Mouse (Mus musculus) T-helper 1 cell (primary cell): ENCODE measurements at regions not wholly inside any gene's neighbourhood (a gene's known extent, or its start where the extent isn't known, plus 50 kb on each side); places are given as distances from the start of the nearest gene placed in this dataset.

Experiments
- in situ Hi-C: fragments of 300-600 bp; cut with MboI, MseI; formaldehyde crosslinking; loops from one replicate; pipeline ENCODE4 v1.15.1; 2025; ENCODE audit warnings: high pct_unique_total_duplicates

DNA sequence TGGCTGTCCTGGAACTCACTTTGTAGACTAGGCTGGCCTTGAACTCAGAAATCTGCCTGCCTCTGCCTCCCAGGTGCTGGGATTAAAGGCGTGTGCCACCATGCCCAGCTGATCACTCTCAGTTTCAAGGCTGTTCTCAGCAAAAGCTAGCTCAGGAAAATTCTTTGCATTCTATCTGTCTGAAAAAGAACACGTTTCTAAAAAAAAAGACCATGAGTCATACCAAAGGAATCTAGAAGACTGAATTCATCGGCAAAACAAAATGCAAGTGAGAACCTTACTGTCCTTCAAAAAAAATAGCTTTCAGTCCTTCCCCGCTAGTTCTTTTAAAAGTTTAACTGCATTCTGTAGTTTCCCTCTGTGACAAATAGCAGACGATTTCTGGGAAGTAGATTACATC lies 596.3 kb upstream of the Syt1 start:
- in situ Hi-C loops: loop anchor here (10.0 kb wide), 1 partner anchor 1872 kb away; no protein-coding TSS in a partner anchor

DNA sequence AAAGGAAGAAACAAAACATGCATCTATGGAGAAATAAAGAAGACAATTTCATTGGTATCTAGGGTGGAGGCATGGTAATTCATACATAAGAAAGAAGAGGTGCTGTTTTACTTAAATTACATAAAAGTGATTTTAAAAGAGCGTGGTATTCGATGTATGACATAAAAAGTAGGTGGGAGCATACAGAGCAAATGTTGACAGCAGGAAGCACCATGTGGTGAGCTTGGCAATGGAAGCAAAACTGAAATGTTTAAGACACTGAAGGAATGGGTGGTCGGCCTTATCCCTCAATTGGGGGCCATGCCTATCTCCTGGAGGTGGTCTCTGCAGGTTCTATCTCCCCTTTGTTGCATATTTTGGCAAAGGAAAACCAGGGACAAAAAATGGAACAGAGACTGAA lies 592.5 kb upstream of the Syt1 start:
- in situ Hi-C loops: loop anchor here (10.0 kb wide), 1 partner anchor 1868 kb away; no protein-coding TSS in a partner anchor

DNA sequence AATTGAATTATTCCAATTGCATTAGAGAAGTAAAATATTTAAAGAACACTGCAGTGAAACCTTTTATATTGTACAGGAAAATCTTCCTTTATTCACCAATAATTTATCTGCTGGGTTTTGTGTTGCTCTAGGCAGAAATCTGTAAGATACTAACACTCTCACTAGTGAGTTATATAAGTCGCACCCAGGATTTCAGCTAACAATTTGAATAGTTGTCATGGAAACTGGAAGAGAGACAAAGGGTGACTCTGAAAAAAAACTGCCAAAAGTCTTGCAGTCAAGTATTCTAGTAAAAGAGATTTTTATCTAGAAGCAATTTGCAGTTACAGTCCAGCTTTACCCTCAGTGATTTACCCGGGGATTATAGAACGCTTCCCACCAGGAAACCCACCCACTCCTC lies 587.8 kb upstream of the Syt1 start:
- in situ Hi-C loops: no loop called here

DNA sequence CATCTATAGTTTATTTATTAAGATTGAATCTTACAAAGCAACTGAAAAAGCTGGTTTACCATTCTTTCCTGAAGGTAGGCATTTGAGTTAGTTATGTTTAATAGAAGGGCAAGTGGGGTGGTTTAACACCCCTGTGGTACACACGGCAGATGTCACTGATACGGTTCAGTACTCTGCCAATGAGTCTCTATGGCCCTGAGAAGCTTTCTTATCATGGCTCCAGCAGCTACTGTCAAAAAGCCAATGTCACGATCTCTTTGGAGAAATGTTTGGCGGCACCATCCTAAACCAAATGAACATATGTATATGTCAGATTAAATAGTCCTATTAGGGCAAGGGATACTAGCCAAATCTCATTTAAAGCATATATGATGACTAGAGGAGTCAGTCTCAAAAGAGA lies 562.4 kb upstream of the Syt1 start:
- in situ Hi-C loops: loop anchor here (10.0 kb wide), 1 partner anchor 1778 kb away; no protein-coding TSS in a partner anchor

DNA sequence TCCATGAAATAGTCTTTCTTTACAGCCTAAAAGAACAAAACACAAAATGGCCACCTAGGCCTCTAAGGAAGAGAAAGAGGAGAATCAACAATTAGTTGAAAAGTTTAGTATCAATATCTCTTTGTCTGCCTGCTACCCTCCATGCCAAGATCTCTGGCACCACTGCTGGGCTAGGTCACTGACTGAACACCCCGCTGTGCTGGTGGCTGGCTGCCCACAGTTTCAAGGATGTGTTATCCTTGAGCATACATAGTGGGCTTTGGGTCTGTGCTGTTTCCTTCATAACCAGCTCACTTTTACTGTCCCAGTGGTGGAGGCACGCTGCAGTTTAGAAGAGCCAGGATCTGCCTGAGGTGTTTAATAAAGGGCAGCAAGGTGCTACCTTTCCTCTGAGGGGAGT lies 559.0 kb upstream of the Syt1 start:
- in situ Hi-C loops: loop anchor here (10.0 kb wide), 1 partner anchor 1775 kb away; no protein-coding TSS in a partner anchor

DNA sequence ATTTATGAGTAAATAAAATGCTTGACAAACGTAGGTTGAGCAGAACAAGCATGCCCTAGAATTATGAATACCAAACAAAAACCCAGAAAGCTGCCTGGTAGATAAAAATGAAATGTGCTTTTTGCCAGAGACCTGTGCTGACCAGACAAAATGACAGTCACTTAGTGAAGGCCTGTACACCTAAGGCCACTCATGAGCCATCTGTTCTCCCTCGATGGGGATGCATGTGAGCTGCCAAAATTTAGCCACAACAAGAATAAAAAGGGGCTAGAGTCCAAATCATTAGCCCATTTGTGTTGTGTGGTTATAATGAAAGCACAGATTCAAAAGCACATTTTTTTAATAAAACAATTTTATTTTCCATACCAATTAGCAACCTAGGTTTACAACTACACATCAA lies 555.9 kb upstream of the Syt1 start:
- in situ Hi-C loops: no loop called here

DNA sequence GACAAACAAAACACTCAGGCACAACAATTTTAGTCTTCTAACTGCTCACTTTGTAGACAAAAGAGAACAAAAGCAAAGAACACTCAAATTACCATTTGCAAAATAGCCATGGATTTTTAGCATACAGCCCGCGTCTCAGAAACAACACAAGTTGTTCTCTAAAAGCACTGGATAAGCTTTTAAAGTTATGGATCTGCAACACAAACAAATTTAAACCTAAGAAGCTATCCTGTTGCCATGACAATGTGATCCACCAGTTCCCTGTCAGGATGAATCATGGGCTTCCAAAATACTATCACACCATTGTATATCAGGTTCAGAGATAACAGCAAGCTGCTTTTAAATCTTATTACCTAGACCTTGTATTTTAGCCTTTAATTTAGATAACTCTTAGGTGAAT lies 550.9 kb upstream of the Syt1 start:
- in situ Hi-C loops: no loop called here

DNA sequence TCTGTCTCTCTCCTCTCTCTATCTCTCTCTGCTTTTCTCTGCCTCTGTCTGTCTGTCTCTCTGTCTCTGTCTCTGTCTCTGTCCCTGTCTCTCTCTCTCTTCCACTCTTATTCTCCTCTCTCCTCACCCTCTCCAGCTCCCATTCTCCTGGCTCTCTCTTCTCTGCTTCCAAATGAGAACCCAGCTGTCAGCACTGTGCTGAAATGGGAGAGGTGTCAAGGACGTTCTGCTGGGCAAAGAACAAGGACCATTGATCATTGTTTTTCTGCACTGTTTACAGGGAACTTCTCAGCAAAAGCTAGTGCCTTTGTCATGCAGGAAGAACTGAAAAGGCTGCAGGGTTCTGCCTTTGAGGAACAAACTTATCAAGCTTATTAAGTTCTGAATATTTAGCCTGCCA lies 550.3 kb upstream of the Syt1 start:
- in situ Hi-C loops: no loop called here

DNA sequence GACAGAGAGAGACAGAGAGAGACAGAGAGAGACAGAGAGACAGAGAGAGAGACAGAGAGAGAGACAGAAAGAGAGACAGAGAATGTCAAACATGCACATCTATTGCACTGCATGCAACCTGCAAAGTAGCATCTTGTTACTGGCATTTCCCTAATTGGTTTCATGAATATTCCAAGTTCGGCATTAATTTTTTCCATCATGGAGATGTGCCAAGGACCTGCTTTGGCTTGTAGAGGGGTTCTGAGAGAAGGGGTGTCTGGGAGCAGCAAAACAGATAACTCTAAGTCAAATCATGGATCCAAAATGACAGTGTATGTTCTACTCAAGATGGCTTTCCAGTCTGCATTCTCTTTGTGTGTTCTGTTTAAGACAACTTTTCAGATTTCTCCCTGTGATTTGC lies 532.5 kb upstream of the Syt1 start:
- in situ Hi-C loops: no loop called here

DNA sequence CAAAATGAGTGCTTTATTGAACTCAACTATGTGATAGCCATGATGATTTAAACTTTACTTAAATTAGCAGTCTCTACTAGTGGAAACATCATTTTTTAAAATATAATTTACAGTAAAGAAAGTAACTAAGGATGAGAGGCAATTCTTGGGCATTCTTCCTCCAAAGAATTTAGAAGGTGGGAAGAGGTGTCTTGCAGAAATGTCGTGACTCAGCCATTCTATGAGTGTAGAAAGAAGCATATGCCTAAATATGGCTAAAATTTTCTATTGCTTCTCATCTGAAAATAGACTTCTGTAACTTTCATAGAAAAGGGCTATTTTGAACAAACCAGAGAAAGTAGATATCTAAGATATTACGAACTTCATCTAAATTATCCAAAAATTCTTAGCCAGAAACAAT lies 529.4 kb upstream of the Syt1 start:
- in situ Hi-C loops: no loop called here

DNA sequence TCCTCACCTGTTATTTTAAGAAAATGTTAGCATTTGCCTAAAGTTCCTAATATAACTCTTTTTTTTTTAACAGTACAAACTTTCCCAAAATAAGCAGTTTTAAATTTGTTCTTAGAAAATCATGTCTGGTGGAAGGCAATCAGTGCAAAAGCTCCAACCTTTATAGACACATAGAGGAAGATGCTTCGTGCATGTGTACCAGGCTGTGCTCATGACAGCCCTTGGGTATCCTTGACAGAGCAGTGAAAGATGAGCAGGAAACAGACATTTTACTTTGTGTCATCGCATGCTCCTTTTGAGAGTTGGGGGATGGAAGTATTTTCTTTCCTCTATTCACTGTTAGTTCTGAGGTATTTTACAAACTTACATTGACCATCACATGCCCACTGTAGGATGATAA lies 517.3 kb upstream of the Syt1 start:
- in situ Hi-C loops: no loop called here

DNA sequence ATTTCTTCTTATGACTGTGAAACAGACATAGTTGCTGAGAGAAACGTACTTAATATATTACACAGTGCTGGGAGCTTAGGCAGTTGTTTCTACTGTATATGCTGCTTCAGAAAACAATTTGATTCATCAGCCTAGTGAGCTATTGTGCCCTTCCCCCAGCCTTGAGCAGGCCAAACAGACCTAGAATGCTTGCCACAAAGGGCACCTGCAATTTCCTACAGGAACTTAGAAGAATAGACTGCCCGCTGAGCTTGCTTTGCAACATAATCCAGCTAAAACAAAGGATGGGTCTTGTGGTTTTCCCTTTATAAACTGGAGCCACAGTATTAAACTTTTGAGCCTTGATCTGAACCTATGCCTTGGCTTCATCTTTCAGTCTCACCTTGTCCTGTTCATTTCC lies 510.9 kb upstream of the Syt1 start:
- in situ Hi-C loops: no loop called here

DNA sequence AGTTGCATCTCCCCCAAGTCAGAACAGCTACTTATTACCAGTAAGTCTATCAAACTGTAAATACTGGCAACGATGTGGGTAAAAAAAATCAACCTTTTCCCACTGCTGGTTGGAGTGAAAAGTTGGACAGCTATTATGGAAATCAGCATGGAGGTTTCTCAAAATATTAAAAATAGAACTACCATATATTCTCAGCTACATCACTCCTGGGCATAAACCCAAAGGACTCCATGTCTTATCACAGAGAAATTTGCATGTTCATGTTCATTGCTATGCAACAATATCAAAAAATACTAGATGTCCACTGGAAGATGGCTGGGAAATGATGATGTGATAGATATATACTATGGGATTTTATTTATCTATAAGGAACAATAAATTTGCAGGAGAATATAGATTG lies 506.9 kb upstream of the Syt1 start:
- in situ Hi-C loops: no loop called here

DNA sequence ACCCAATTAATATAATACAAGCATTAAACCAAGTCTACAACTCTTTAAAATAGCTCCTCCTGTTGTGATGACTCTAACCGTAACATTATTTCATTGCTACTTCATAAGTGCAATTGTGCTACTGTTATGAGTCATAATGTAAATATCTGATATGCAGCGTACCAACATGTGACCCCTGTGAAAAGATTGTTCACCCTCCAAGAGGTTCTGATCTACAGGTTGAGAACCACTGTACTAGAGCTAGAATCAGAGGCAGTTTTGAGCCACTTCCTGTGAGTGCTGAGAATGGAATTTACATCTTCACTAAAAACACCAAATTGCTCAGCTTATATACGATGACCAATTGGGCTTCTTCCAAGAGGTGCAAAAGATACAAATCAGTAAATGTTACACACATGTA lies 504.4 kb upstream of the Syt1 start:
- in situ Hi-C loops: no loop called here

DNA sequence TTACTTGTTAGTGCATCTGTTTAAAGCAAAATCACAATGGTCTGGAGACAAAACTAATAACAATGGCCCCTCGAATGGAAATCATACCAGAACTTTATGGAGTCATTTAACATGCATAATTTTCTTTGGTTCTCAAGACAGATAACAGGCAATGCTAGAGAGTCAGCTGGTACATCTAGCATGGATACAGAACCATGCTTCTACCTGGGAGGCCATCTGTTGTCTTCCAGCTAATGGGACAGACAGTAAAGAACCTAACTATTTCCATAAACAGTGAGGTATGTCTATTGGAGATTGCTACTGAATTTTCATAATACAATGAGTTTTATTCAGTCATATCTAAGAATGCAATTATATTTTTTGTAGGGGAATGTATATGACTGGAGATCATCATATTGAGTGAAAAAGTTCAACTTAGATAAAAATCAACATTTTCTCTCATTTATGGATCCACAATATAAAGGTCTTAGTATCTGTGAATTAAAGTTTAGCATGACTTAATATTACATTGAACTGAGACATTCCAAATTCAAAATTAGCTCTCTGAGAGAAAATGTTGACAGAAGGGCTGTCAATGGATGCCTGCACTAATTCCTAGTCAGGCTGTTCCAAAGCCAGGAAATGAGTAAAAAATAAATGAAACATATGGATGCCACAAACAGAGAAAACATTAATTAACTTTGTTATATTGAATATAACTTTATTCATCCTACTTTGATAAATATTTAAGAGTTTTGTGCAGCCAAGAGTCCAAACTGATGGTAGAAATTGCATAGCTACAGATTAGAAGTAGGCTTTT lies 500.3 kb upstream of the Syt1 start:
- in situ Hi-C loops: no loop called here

DNA sequence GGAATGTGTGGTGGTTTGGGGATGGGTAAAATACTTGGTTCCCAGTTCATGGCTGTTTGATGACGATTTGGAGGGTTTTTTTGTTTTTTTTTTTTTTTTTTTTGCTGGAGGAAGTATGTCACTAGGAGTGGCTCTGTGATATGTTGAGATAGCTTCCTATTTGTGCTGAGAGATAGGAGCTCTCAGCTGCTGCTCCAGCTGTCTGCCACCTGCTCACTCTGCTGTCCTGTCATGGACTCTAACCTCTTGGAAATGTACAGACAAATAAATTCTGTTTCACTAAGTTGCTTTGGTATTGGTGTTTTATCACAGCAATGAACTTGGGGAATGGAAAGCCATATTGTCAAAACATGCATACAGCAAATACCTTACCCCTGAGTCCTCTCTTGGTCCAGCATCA lies 497.8 kb upstream of the Syt1 start:
- in situ Hi-C loops: no loop called here

DNA sequence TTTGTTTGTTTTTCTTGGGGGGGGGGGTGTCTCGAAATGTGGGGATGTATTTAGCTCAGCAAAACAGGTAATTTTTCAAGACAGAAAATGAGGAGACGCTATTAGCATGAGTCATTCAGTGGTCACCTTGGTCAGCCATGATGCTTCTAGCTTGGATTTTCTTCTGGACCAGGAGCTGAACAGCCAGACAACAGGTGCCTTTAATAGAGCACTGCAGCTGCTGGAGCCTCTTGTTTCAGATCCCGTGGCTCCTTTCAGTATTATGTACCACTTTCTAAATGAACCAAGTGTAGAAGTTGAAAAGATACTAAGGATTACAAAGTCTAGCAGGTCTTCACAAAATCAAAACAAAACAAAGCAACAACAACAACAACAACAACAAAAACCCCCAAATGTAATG lies 496.4 kb upstream of the Syt1 start:
- in situ Hi-C loops: no loop called here

DNA sequence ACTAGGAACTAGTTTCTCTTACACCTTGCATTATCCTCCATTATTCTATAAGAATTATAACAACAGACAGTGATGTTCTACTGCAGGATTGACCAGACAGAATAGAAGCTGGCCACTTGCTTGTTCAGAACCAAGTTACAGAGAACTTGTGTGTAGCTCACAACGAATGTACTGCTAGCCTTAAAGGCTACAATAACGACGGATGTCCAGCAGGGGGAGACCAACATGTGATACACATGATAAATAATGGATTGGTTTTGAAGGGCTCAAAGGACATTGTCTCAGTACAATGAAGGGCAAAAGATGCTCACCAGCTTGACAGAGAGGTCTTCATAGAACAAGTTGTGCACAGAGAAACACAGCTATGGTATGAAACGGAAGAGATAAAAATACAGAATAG lies 493.9 kb upstream of the Syt1 start:
- in situ Hi-C loops: no loop called here

DNA sequence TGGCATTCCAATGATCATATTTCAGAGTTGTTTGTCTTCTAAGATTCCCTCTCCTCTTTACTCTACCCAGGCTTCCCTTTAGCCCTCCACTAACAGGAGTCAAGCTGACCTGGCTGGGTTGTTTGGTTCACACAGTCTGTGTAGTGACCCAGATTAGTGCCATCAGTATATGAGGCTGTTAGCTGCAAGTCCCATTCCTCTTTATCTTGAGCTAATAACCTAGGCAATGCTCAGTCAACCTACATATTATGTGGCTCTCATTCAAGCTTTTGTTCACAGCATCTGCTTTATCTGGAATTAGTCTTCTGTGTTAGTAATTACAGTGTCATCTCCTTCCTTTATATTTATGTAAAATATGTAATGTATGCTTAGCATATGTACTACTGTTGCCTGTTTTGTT lies 490.1 kb upstream of the Syt1 start:
- in situ Hi-C loops: no loop called here

DNA sequence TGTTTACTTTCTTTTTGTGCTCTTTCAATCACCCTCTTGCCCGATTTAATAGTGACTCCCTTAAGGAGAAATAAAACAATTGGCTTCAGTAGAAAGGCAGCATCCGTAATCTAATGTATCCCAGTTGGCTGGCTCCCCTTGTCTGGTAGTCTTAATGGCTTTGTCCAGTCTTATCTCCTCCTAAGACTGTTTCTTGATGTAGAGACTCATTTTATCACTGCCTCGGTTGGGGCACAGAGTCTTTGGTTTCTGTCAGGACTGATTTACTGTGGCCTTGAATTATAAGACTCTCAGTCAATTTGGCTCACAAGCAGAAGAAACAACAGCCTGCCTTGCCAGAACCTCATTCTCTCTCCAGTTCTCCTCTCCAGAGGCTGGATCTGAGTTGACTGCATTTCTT lies 487.5 kb upstream of the Syt1 start:
- in situ Hi-C loops: no loop called here

DNA sequence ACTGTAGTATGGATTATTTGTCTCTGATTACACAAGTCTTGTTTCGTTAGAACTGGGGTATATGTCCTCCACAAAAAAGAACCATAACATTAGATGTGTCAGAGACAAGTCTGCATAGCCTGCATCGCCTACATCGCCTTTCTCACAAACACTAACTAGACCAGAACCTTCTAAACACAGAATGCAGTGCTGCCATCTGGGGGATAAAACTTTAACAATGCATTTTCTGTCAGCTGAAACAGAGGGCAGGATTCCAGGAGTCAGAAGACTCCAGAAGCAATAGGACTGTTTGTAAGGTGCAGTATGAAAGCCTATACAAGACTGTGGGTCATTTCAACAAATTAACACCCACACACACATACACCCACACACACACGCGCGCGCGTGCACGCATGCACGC lies 485.4 kb upstream of the Syt1 start:
- in situ Hi-C loops: no loop called here

DNA sequence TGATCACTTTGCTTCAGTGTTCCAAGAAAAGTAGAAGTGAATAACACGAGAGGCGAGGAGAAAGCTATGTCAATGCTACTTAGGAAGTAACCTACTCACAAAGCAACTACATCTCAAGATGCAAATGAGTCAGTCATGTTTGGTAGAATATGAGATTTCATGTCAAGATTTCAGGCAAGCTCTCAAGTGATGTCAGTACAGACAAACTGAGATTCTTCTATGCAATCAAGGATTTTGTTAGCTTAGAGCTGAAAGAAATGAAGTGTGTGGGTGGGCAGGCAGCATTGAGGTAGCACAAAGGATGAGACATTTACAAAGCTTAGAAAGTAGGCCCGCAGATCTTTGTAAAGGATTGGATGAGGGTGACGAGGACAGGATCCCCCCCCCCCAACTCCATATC lies 480.0 kb upstream of the Syt1 start:
- in situ Hi-C loops: no loop called here

DNA sequence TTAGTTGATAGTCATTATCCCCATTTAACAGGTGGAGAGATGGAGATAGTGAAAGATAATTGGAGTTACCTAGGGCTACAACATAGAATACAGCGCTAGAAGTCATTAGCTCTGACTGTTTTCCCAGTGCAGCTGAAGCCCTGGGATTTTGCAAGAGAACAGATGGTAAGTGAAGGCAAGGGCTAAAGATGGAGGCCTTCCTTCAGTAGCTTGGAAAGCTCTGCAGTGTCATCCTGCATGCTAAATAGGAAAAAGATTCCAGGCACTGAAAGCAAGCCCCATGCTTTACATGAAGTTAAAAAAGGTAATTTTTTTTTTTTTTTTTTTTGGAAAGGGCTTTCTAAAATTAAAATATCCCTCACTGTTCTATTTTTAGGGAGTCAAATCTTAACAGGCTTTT lies 477.2 kb upstream of the Syt1 start:
- in situ Hi-C loops: no loop called here
